Mouse (Mus musculus) hindbrain, embryonic 13.5 days (tissue): ENCODE data around the gene Tcte2. TPM values are rescaled to one million over a fixed set of nuclear protein-coding genes. Genes with fewer than 3 reads are reported as not detected.
"Not testable (repeated sequence)": the region's sequence is repeated elsewhere in the genome, so short reads cannot be mapped to it uniquely, and the experiment has no call there.

ENCODE experiments used
- ATAC-seq: fragments of 200-750 bp; cut with Nextera tagmentation; 2 replicates; pipeline ENCODE4 v1.8.0; 2017; ENCODE audit warnings: moderate TSS enrichment; ENCODE audit not compliant: low FRiP score
- H3K27ac ChIP-seq: fragments of 300-500 bp; sonication (generic); 2 replicates; pipeline ENCODE4 v1.5.1; 2015; ENCODE audit warnings: inconsistent platforms, mild to moderate bottlenecking, moderate library complexity
- H3K27me3 ChIP-seq: fragments of 300-500 bp; sonication (generic); 2 replicates; pipeline ENCODE4 v1.6.1; 2015; ENCODE audit warnings: mild to moderate bottlenecking, inconsistent platforms
- H3K36me3 ChIP-seq: fragments of 300-500 bp; sonication (generic); 2 replicates; pipeline ENCODE4 v1.6.1; 2015; ENCODE audit warnings: mild to moderate bottlenecking, inconsistent platforms
- H3K4me1 ChIP-seq: fragments of 300-500 bp; sonication (generic); replicated peaks from 2 replicates; pipeline ENCODE4 v1.6.1; 2015; ENCODE audit warnings: inconsistent platforms
- H3K4me2 ChIP-seq: fragments of 300-500 bp; sonication (generic); 2 replicates; pipeline ENCODE4 v1.6.1; 2015; ENCODE audit warnings: inconsistent platforms, mild to moderate bottlenecking, moderate library complexity
- H3K4me3 ChIP-seq: fragments of 300-500 bp; sonication (generic); 2 replicates; pipeline ENCODE4 v1.5.1; 2015; ENCODE audit warnings: mild to moderate bottlenecking, inconsistent platforms
- H3K9ac ChIP-seq: fragments of 300-500 bp; sonication (generic); 2 replicates; pipeline ENCODE4 v1.6.1; 2015; ENCODE audit warnings: mild to moderate bottlenecking, inconsistent platforms
- H3K9me3 ChIP-seq: fragments of 300-500 bp; sonication (generic); 2 replicates; pipeline ENCODE4 v1.6.1; 2016; ENCODE audit warnings: inconsistent platforms
- WGBS: fragments of 180-500 bp; shearing (Covaris S2); methylation state at CpG from one replicate; pipeline ENCODE4 v1.1.7; 2015; 5-methylcytosine and 5-hydroxymethylcytosine counted together
- polyA plus RNA-seq: library from polyadenylated mRNA; unstranded; fragments of >200 nt; fragmentation: Nextera tagmentation; extraction: Ambion mirVana; gene quantifications from 2 replicates; pipeline ENCODE4 v1.2.1, GENCODE M21; 2015

Tcte2 gene
- 19.3 and 20.8 TPM in 2 replicates for polyA plus RNA-seq

GRCm38 (mm10) chr17:13761179-13761913 lies at the start of gene Tcte2:
Tcte2 (minus strand) TSS chr17:13761825.
- peak within 1 kb of the TSS; percentile 86 for H3K4me2 ChIP-seq
- no peaks in the 10 kb centered on the region for H3K36me3 ChIP-seq
- no peaks in the 10 kb centered on the region for H3K9me3 ChIP-seq
- no peaks in the 10 kb centered on the region for H3K27me3 ChIP-seq
- peak within 1 kb of the TSS; percentile 99 for H3K27ac ChIP-seq
- peaks cover 43% of the 10 kb centered on the region for H3K4me1 ChIP-seq
- H3K4me3 ChIP-seq, result peak within 1 kb of the TSS; percentile 98
- under 1% methylated on average over 71 of the region's 74 CpGs for WGBS
- H3K9ac ChIP-seq, result peak within 1 kb of the TSS; percentile 96
- ATAC-seq, result peak; percentile 44

GRCm38 (mm10) chr17:13806016-13806415 lies 44.4 kb upstream of the Tcte2 start:
- no peak for ATAC-seq
- WGBS, result 94% methylated on average over 1 of the region's 1 CpGs

GRCm38 (mm10) chr17:13802836-13803408 lies 41.3 kb upstream of the Tcte2 start:
- Histone ChIP-seq H3K36me3 (peaks cover 27% of the 10 kb centered on the region), H3K9me3 (no peaks in the 10 kb centered on the region), H3K4me3 (no peak overlapping the region), H3K4me2 (no peak overlapping the region), H3K27ac (no peak overlapping the region), H3K27me3 (no peaks in the 10 kb centered on the region), H3K4me1 (no peaks in the 10 kb centered on the region), H3K9ac (no peak overlapping the region)
- no peak for ATAC-seq
- 84% methylated on average over 2 of the region's 2 CpGs for WGBS

More at GRCm38 (mm10) chr17:13806016-13806415, 44.4 kb upstream of the Tcte2 start:
- no peak overlapping the region for H3K27ac ChIP-seq
- H3K27me3 ChIP-seq, result no peaks in the 10 kb centered on the region
- no peak overlapping the region for H3K4me2 ChIP-seq
- H3K36me3 ChIP-seq, result peaks cover 45% of the 10 kb centered on the region
- no peak overlapping the region for H3K9ac ChIP-seq
- no peaks in the 10 kb centered on the region for H3K4me1 ChIP-seq
- no peak overlapping the region for H3K4me3 ChIP-seq
- no peaks in the 10 kb centered on the region for H3K9me3 ChIP-seq

GRCm38 (mm10) chr17:13797691-13798090 lies 36.1 kb upstream of the Tcte2 start:
- Histone ChIP-seq H3K4me3 (no peak overlapping the region), H3K4me2 (no peak overlapping the region), H3K27ac (no peak overlapping the region), H3K36me3 (no peaks in the 10 kb centered on the region), H3K27me3 (no peaks in the 10 kb centered on the region), H3K9me3 (no peaks in the 10 kb centered on the region), H3K4me1 (no peaks in the 10 kb centered on the region), H3K9ac (no peak overlapping the region)
- ATAC-seq, result no peak
- WGBS, result 84% methylated on average over 1 of the region's 1 CpGs

GRCm38 (mm10) chr17:13790033-13790432 lies 28.4 kb upstream of the Tcte2 start:
- WGBS, result 100% methylated on average over 2 of the region's 2 CpGs
- H3K9me3 ChIP-seq, H3K36me3 ChIP-seq, ATAC-seq, H3K27me3 ChIP-seq, H3K4me1 ChIP-seq, H3K4me3 ChIP-seq, H3K27ac ChIP-seq, H3K9ac ChIP-seq, H3K4me2 ChIP-seq: not testable (repeated sequence)

- Histone ChIP-seq H3K27me3 (no peaks in the 10 kb centered on the region), H3K4me3 (no peak overlapping the region), H3K9me3 (no peaks in the 10 kb centered on the region), H3K9ac (no peak overlapping the region), H3K4me2 (no peak overlapping the region), H3K27ac (no peak overlapping the region), H3K36me3 (no peaks in the 10 kb centered on the region), H3K4me1 (peaks cover 20% of the 10 kb centered on the region)
- no peak for ATAC-seq
- 79% methylated on average over 1 of the region's 1 CpGs for WGBS
These were observed 21.8 kb upstream of the Tcte2 start for GRCm38 (mm10) chr17:13783469-13783868.

GRCm38 (mm10) chr17:13781948-13782347 lies 20.3 kb upstream of the Tcte2 start:
- no peaks in the 10 kb centered on the region for H3K9me3 ChIP-seq
- no peak overlapping the region for H3K4me3 ChIP-seq
- H3K9ac ChIP-seq, result no peak overlapping the region
- H3K27me3 ChIP-seq, result no peaks in the 10 kb centered on the region
- ATAC-seq, result no peak
- H3K4me1 ChIP-seq, result peaks cover 20% of the 10 kb centered on the region
- H3K27ac ChIP-seq, result no peak overlapping the region
- WGBS, result 88% methylated on average over 5 of the region's 5 CpGs
- H3K36me3 ChIP-seq, result no peaks in the 10 kb centered on the region
- no peak overlapping the region for H3K4me2 ChIP-seq

GRCm38 (mm10) chr17:13778865-13779264 lies 17.2 kb upstream of the Tcte2 start:
- H3K36me3 ChIP-seq, result no peaks in the 10 kb centered on the region
- H3K27ac ChIP-seq, result no peak overlapping the region
- no peaks in the 10 kb centered on the region for H3K27me3 ChIP-seq
- peaks cover 3% of the 10 kb centered on the region; the same call in 1 of the 2 replicates for H3K4me1 ChIP-seq
- no peak for ATAC-seq
- H3K9ac ChIP-seq, result no peak overlapping the region
- H3K9me3 ChIP-seq, result no peaks in the 10 kb centered on the region
- H3K4me2 ChIP-seq, result no peak overlapping the region
- H3K4me3 ChIP-seq, result no peak overlapping the region
- 89% methylated on average over 1 of the region's 1 CpGs for WGBS

GRCm38 (mm10) chr17:13777676-13778075 lies 16.1 kb upstream of the Tcte2 start:
- Histone ChIP-seq H3K9ac (no peak overlapping the region), H3K27ac (no peak overlapping the region), H3K4me1 (no peaks in the 10 kb centered on the region), H3K9me3 (no peaks in the 10 kb centered on the region), H3K4me3 (no peak overlapping the region), H3K4me2 (no peak overlapping the region), H3K36me3 (no peaks in the 10 kb centered on the region), H3K27me3 (no peaks in the 10 kb centered on the region)
- no peak for ATAC-seq
- 89% methylated on average over 2 of the region's 2 CpGs for WGBS

GRCm38 (mm10) chr17:13769256-13769655 lies 7.6 kb upstream of the Tcte2 start:
- ATAC-seq, result no peak
- WGBS, result 93% methylated on average over 3 of the region's 3 CpGs
- no peak overlapping the region for H3K4me3 ChIP-seq
- no peaks in the 10 kb centered on the region for H3K9me3 ChIP-seq
- no peaks in the 10 kb centered on the region for H3K27me3 ChIP-seq
- no peak overlapping the region for H3K4me2 ChIP-seq
- no peaks in the 10 kb centered on the region for H3K36me3 ChIP-seq
- peaks cover 10% of the 10 kb centered on the region for H3K4me1 ChIP-seq
- H3K9ac ChIP-seq, result no peak overlapping the region
- H3K27ac ChIP-seq, result no peak overlapping the region

GRCm38 (mm10) chr17:13768531-13768930 lies 6.9 kb upstream of the Tcte2 start:
- WGBS, result 86% methylated on average over 1 of the region's 1 CpGs
- Histone ChIP-seq H3K4me2 (no peak overlapping the region), H3K4me1 (peaks cover 11% of the 10 kb centered on the region), H3K36me3 (no peaks in the 10 kb centered on the region), H3K27me3 (no peaks in the 10 kb centered on the region), H3K27ac (no peak overlapping the region), H3K4me3 (no peak overlapping the region), H3K9ac (no peak overlapping the region), H3K9me3 (no peaks in the 10 kb centered on the region)
- ATAC-seq, result no peak

GRCm38 (mm10) chr17:13764911-13765310 lies 3.3 kb upstream of the Tcte2 start:
- H3K9me3 ChIP-seq, result not testable (repeated sequence)

GRCm38 (mm10) chr17:13763819-13764218 lies 2.2 kb upstream of the Tcte2 start:
- no peak for ATAC-seq
- no peak overlapping the region for H3K27ac ChIP-seq

More at GRCm38 (mm10) chr17:13764911-13765310, 3.3 kb upstream of the Tcte2 start:
- H3K4me1 ChIP-seq, result peaks cover 24% of the 10 kb centered on the region
- not testable (repeated sequence) for H3K9ac ChIP-seq, H3K4me3 ChIP-seq, H3K36me3 ChIP-seq, H3K27ac ChIP-seq, H3K27me3 ChIP-seq, H3K4me2 ChIP-seq, ATAC-seq
- WGBS, result 97% methylated on average over 2 of the region's 2 CpGs

More at GRCm38 (mm10) chr17:13763819-13764218, 2.2 kb upstream of the Tcte2 start:
- no peak overlapping the region for H3K4me3 ChIP-seq
- H3K4me2 ChIP-seq, result no peak overlapping the region
- H3K4me1 ChIP-seq, result peaks cover 28% of the 10 kb centered on the region
- 84% methylated on average over 1 of the region's 1 CpGs for WGBS
- no peak overlapping the region for H3K9ac ChIP-seq
- H3K36me3 ChIP-seq, result no peaks in the 10 kb centered on the region
- no peaks in the 10 kb centered on the region for H3K9me3 ChIP-seq
- no peaks in the 10 kb centered on the region for H3K27me3 ChIP-seq
